Mouse (Mus musculus) heart, postnatal 4 days (tissue): ENCODE results near the gene Man2b2. TPM values are rescaled to one million over a fixed set of nuclear protein-coding genes. Genes with fewer than 3 reads are reported as not detected.

Experiments used
- DNase-seq: peaks from one replicate; pipeline ENCODE4 v3.0.0; 2021
- total RNA-seq, 2 experiments: library from RNA; stranded (reverse); gene quantifications; 2 replicates each; pipeline ENCODE4 v1.2.3; 2021

Gene Man2b2
- total RNA-seq, 2 experiments from 2014 or later: 19.2 to 19.7 TPM

- DNase-seq: no peak
These were observed 63.3 kb downstream of the Man2b2 start for GRCm38 (mm10) chr5:36766958-36767703.

GRCm38 (mm10) chr5:36759848-36760247 lies 70.6 kb downstream of the Man2b2 start:
- DNase-seq: no peak

DNA sequence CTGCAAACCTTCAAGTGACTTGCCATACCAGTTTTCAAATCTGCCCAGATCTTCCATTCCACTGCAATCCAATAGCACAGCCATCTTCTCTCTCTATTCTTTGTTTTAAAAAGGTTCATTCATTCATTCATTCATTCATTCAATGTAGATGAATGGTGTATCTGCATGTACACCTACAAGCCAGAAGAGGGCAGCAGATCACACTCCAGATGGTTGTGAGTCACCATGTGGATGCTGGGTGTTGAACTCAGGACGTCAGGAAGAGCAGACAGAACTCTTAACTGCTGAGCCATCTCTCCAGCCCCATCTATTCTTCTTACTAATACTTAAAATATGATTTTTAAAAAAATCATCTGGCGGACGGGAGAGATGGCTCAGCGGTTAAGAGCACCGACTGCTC lies 73.4 kb downstream of the Man2b2 start:
- no peak for DNase-seq

Other genes with a start within 250 kb of the Man2b2 start
- 10 to 100 TPM; 20.6 to 22.6 TPM for gene Tbc1d14, start 237.4 kb downstream of the Man2b2 start, total RNA-seq
- gene D5Ertd579e, start 134.6 kb downstream of the Man2b2 start, total RNA-seq: 100 to 1,000 TPM; 101 to 105 TPM
- gene Bloc1s4, start 82.0 kb downstream of the Man2b2 start, total RNA-seq: 10 to 100 TPM; 11.6 to 13.7 TPM
- 100 to 1,000 TPM; 306 to 323 TPM for gene Mrfap1, start 33.9 kb downstream of the Man2b2 start, total RNA-seq
- under 1 TPM; 0.19 to 0.25 TPM for gene Ppp2r2c, start 37.9 kb upstream of the Man2b2 start, total RNA-seq
- 10 to 100 TPM; 26.3 to 27.7 TPM for gene Wfs1, start 158.6 kb upstream of the Man2b2 start, total RNA-seq